Mouse (Mus musculus) limb, embryonic 15.5 days (tissue): ENCODE results near the gene Csmd2. TPM values are rescaled to one million over a fixed set of nuclear protein-coding genes. Genes with fewer than 3 reads are reported as not detected.

Experiments
- ATAC-seq: fragments of 200-750 bp; cut with Nextera tagmentation; 2 replicates; pipeline ENCODE4 v1.8.0; 2017; ENCODE audit warnings: low read depth, moderate TSS enrichment; ENCODE audit not compliant: insufficient number of reproducible peaks, low FRiP score, low TSS enrichment
- H3K27ac ChIP-seq: fragments of 300-500 bp; sonication (generic); 2 replicates; pipeline ENCODE4 v1.5.1; 2015; ENCODE audit warnings: moderate library complexity, mild to moderate bottlenecking, inconsistent platforms
- H3K27me3 ChIP-seq: fragments of 300-500 bp; sonication (generic); 2 replicates; pipeline ENCODE4 v1.6.1; 2015; ENCODE audit warnings: inconsistent platforms
- H3K36me3 ChIP-seq: fragments of 300-500 bp; sonication (generic); 2 replicates; pipeline ENCODE4 v1.6.1; 2015; ENCODE audit warnings: inconsistent platforms
- H3K4me1 ChIP-seq: fragments of 300-500 bp; sonication (generic); 2 replicates; pipeline ENCODE4 v1.6.1; 2015; ENCODE audit warnings: inconsistent platforms
- H3K4me2 ChIP-seq: fragments of 300-500 bp; sonication (generic); 2 replicates; pipeline ENCODE4 v1.6.1; 2015; ENCODE audit warnings: mild to moderate bottlenecking, inconsistent platforms
- H3K4me3 ChIP-seq: fragments of 300-500 bp; sonication (generic); 2 replicates; pipeline ENCODE4 v1.5.1; 2015; ENCODE audit warnings: mild to moderate bottlenecking, inconsistent platforms
- H3K9ac ChIP-seq: fragments of 300-500 bp; sonication (generic); 2 replicates; pipeline ENCODE4 v1.6.1; 2015; ENCODE audit warnings: inconsistent platforms
- H3K9me3 ChIP-seq: fragments of 300-500 bp; sonication (generic); 2 replicates; pipeline ENCODE4 v1.6.1; 2016; ENCODE audit warnings: inconsistent platforms
- WGBS: fragments of 180-500 bp; shearing (Covaris S2); methylation state at CpG from one replicate; pipeline ENCODE4 v1.1.7; 2015; 5-methylcytosine and 5-hydroxymethylcytosine counted together
- polyA plus RNA-seq: library from polyadenylated mRNA; unstranded; fragments of >200 nt; fragmentation: Nextera tagmentation; extraction: Ambion mirVana; gene quantifications from 2 replicates; pipeline ENCODE4 v1.2.1, GENCODE M21; 2015

Gene Csmd2
- polyA plus RNA-seq, 1 experiment from 2014 or later = 0.13 TPM

GRCm38 (mm10) chr4:128152066-128152465, 164.4 kb downstream of the Csmd2 start:
- Histone ChIP-seq H3K36me3 (no peaks in the 10 kb centered on the region), H3K9me3 (no peaks in the 10 kb centered on the region), H3K4me2 (no peak overlapping the region), H3K27me3 (no peaks in the 10 kb centered on the region), H3K4me3 (no peak overlapping the region), H3K4me1 (no peaks in the 10 kb centered on the region), H3K27ac (no peak overlapping the region), H3K9ac (no peak overlapping the region)
- ATAC-seq = no peak
- 45% methylated on average over 3 of the region's 3 CpGs for WGBS

- no peaks in the 10 kb centered on the region for H3K36me3 ChIP-seq
- H3K27ac ChIP-seq = no peak overlapping the region
- no peaks in the 10 kb centered on the region for H3K27me3 ChIP-seq
- H3K4me2 ChIP-seq = no peak overlapping the region
- H3K4me1 ChIP-seq = no peaks in the 10 kb centered on the region
- WGBS = 87% methylated on average over 4 of the region's 4 CpGs
- no peak overlapping the region for H3K4me3 ChIP-seq
- H3K9me3 ChIP-seq = no peaks in the 10 kb centered on the region
- no peak overlapping the region for H3K9ac ChIP-seq
- no peak for ATAC-seq
Observed at GRCm38 (mm10) chr4:128153144-128153543, 165.5 kb downstream of the Csmd2 start.

- no peak overlapping the region for H3K4me2 ChIP-seq
- H3K27me3 ChIP-seq = no peaks in the 10 kb centered on the region
- H3K27ac ChIP-seq = no peak overlapping the region
- H3K36me3 ChIP-seq = no peaks in the 10 kb centered on the region
- H3K9ac ChIP-seq = no peak overlapping the region
- no peak for ATAC-seq
- WGBS = 21% methylated on average over 3 of the region's 3 CpGs
- H3K4me3 ChIP-seq = no peak overlapping the region
- H3K4me1 ChIP-seq = no peaks in the 10 kb centered on the region
- no peaks in the 10 kb centered on the region for H3K9me3 ChIP-seq
Observed at GRCm38 (mm10) chr4:128155226-128155625, 167.6 kb downstream of the Csmd2 start.

- no peak for ATAC-seq
- H3K36me3 ChIP-seq = no peaks in the 10 kb centered on the region
- no peak overlapping the region for H3K27ac ChIP-seq
- H3K27me3 ChIP-seq = no peaks in the 10 kb centered on the region
- 61% methylated on average over 2 of the region's 2 CpGs for WGBS
- H3K4me3 ChIP-seq = no peak overlapping the region
- peaks cover 2% of the 10 kb centered on the region; the same call in 1 of the 2 replicates for H3K4me1 ChIP-seq
- no peak overlapping the region for H3K9ac ChIP-seq
- H3K9me3 ChIP-seq = no peaks in the 10 kb centered on the region
- no peak overlapping the region for H3K4me2 ChIP-seq
Observed at GRCm38 (mm10) chr4:128160656-128161055, 173.0 kb downstream of the Csmd2 start.

GRCm38 (mm10) chr4:128170181-128170580, 182.5 kb downstream of the Csmd2 start:
- Histone ChIP-seq H3K27me3 (no peaks in the 10 kb centered on the region), H3K9me3 (no peaks in the 10 kb centered on the region), H3K27ac (no peak overlapping the region), H3K9ac (no peak overlapping the region), H3K4me3 (no peak overlapping the region), H3K4me1 (no peaks in the 10 kb centered on the region), H3K36me3 (no peaks in the 10 kb centered on the region), H3K4me2 (no peak overlapping the region)
- ATAC-seq = no peak
- 82% methylated on average over 8 of the region's 8 CpGs for whole genome bisulfite sequencing

- H3K4me2 ChIP-seq = no peak overlapping the region
- 86% methylated on average over 9 of the region's 9 CpGs for WGBS
Observed at GRCm38 (mm10) chr4:128171233-128171632, 183.6 kb downstream of the Csmd2 start.

GRCm38 (mm10) chr4:128171701-128172100, 184.0 kb downstream of the Csmd2 start:
- ATAC-seq = no peak; the same call in 1 of the 2 replicates
- H3K4me2 ChIP-seq = no peak overlapping the region
- H3K9ac ChIP-seq = no peak overlapping the region
- H3K27me3 ChIP-seq = no peaks in the 10 kb centered on the region
- 85% methylated on average over 1 of the region's 1 CpGs for WGBS
- no peak overlapping the region for H3K27ac ChIP-seq
- no peaks in the 10 kb centered on the region for H3K36me3 ChIP-seq
- H3K4me3 ChIP-seq = no peak overlapping the region
- H3K9me3 ChIP-seq = no peaks in the 10 kb centered on the region
- H3K4me1 ChIP-seq = no peaks in the 10 kb centered on the region

More at GRCm38 (mm10) chr4:128171233-128171632, 183.6 kb downstream of the Csmd2 start:
- Histone ChIP-seq H3K27me3 (no peaks in the 10 kb centered on the region), H3K4me1 (no peaks in the 10 kb centered on the region), H3K27ac (no peak overlapping the region), H3K9ac (no peak overlapping the region), H3K4me3 (no peak overlapping the region), H3K9me3 (no peaks in the 10 kb centered on the region), H3K36me3 (no peaks in the 10 kb centered on the region)
- ATAC-seq = no peak

GRCm38 (mm10) chr4:128178974-128179373, 191.3 kb downstream of the Csmd2 start:
- Histone ChIP-seq H3K4me1 (no peaks in the 10 kb centered on the region), H3K9me3 (no peaks in the 10 kb centered on the region), H3K27me3 (no peaks in the 10 kb centered on the region), H3K4me3 (no peak overlapping the region), H3K36me3 (no peaks in the 10 kb centered on the region), H3K4me2 (no peak overlapping the region), H3K9ac (no peak overlapping the region), H3K27ac (no peak overlapping the region)
- ATAC-seq = no peak
- WGBS = 68% methylated on average over 8 of the region's 8 CpGs

- ATAC-seq = no peak
Observed at GRCm38 (mm10) chr4:128179581-128179980, 191.9 kb downstream of the Csmd2 start.

GRCm38 (mm10) chr4:128184747-128185146, 197.1 kb downstream of the Csmd2 start:
- H3K27me3 ChIP-seq = no peaks in the 10 kb centered on the region
- H3K27ac ChIP-seq = no peak overlapping the region
- no peaks in the 10 kb centered on the region for H3K36me3 ChIP-seq
- WGBS = 74% methylated on average over 1 of the region's 1 CpGs
- H3K4me3 ChIP-seq = no peak overlapping the region
- no peaks in the 10 kb centered on the region for H3K9me3 ChIP-seq
- H3K4me2 ChIP-seq = no peak overlapping the region
- no peak overlapping the region for H3K9ac ChIP-seq
- H3K4me1 ChIP-seq = no peaks in the 10 kb centered on the region
- no peak for ATAC-seq

More at GRCm38 (mm10) chr4:128179581-128179980, 191.9 kb downstream of the Csmd2 start:
- Histone ChIP-seq H3K4me3 (no peak overlapping the region), H3K27ac (no peak overlapping the region), H3K36me3 (no peaks in the 10 kb centered on the region), H3K27me3 (no peaks in the 10 kb centered on the region), H3K4me1 (no peaks in the 10 kb centered on the region), H3K4me2 (no peak overlapping the region), H3K9me3 (no peaks in the 10 kb centered on the region), H3K9ac (no peak overlapping the region)
- 80% methylated on average over 2 of the region's 2 CpGs for WGBS

- ATAC-seq = no peak
- H3K27me3 ChIP-seq = no peaks in the 10 kb centered on the region
- no peaks in the 10 kb centered on the region for H3K36me3 ChIP-seq
- H3K4me1 ChIP-seq = no peaks in the 10 kb centered on the region
- H3K4me2 ChIP-seq = no peak overlapping the region
- no peak overlapping the region for H3K27ac ChIP-seq
- H3K9ac ChIP-seq = no peak overlapping the region
- no peaks in the 10 kb centered on the region for H3K9me3 ChIP-seq
- WGBS = 85% methylated on average over 8 of the region's 8 CpGs
- no peak overlapping the region for H3K4me3 ChIP-seq
Observed at GRCm38 (mm10) chr4:128194454-128194853, 206.8 kb downstream of the Csmd2 start.

- no peaks in the 10 kb centered on the region for H3K27me3 ChIP-seq
- H3K36me3 ChIP-seq = no peaks in the 10 kb centered on the region
- no peak overlapping the region for H3K9ac ChIP-seq
- no peak overlapping the region for H3K4me2 ChIP-seq
- H3K4me3 ChIP-seq = no peak overlapping the region
- WGBS = 69% methylated on average over 13 of the region's 13 CpGs
- no peaks in the 10 kb centered on the region for H3K4me1 ChIP-seq
- no peak overlapping the region for H3K27ac ChIP-seq
- no peaks in the 10 kb centered on the region for H3K9me3 ChIP-seq
- no peak for ATAC-seq
Observed at GRCm38 (mm10) chr4:128217991-128218595, 230.4 kb downstream of the Csmd2 start.

- Histone ChIP-seq H3K4me2 (no peak overlapping the region), H3K9me3 (no peaks in the 10 kb centered on the region), H3K27ac (no peak overlapping the region), H3K9ac (no peak overlapping the region), H3K27me3 (no peaks in the 10 kb centered on the region), H3K4me3 (no peak overlapping the region), H3K4me1 (peaks cover 8% of the 10 kb centered on the region; the same call in 1 of the 2 replicates), H3K36me3 (no peaks in the 10 kb centered on the region)
- ATAC-seq = no peak
- 52% methylated on average over 6 of the region's 6 CpGs for WGBS
Observed at GRCm38 (mm10) chr4:128224453-128224852, 236.8 kb downstream of the Csmd2 start.
